Mouse (Mus musculus) neural tube, embryonic 12.5 days (tissue): ENCODE data around the gene Ccl28. TPM values are rescaled to one million over a fixed set of nuclear protein-coding genes. Genes with fewer than 3 reads are reported as not detected.

Experiments
- ATAC-seq: fragments of 200-750 bp; cut with Nextera tagmentation; 2 replicates; pipeline ENCODE4 v1.8.0; 2017; ENCODE audit warnings: low read depth, mild to moderate bottlenecking, moderate TSS enrichment, moderate library complexity; ENCODE audit not compliant: low FRiP score
- H3K27ac ChIP-seq: fragments of 300-500 bp; sonication (generic); 2 replicates; pipeline ENCODE4 v1.5.1; 2016
- H3K27me3 ChIP-seq: fragments of 300-500 bp; sonication (generic); replicated peaks from 2 replicates; pipeline ENCODE4 v1.6.1; 2016; ENCODE audit warnings: mild to moderate bottlenecking
- H3K36me3 ChIP-seq: fragments of 300-500 bp; sonication (generic); 2 replicates; pipeline ENCODE4 v1.6.1; 2016; ENCODE audit warnings: mild to moderate bottlenecking
- H3K4me1 ChIP-seq: fragments of 300-500 bp; sonication (generic); 2 replicates; pipeline ENCODE4 v1.6.1; 2016
- H3K4me2 ChIP-seq: fragments of 300-500 bp; sonication (generic); replicated peaks from 2 replicates; pipeline ENCODE4 v1.6.1; 2016; ENCODE audit warnings: mild to moderate bottlenecking
- H3K4me3 ChIP-seq: fragments of 300-500 bp; sonication (generic); 2 replicates; pipeline ENCODE4 v1.5.1; 2016
- H3K9ac ChIP-seq: fragments of 300-500 bp; sonication (generic); 2 replicates; pipeline ENCODE4 v1.6.1; 2016; ENCODE audit warnings: mild to moderate bottlenecking
- H3K9me3 ChIP-seq: fragments of 300-500 bp; sonication (generic); 2 replicates; pipeline ENCODE4 v1.6.1; 2016; ENCODE audit warnings: mild to moderate bottlenecking
- WGBS: fragments of 180-500 bp; shearing (Covaris S2); methylation state at CpG from one replicate; pipeline ENCODE4 v1.1.7; 2016; 5-methylcytosine and 5-hydroxymethylcytosine counted together
- polyA plus RNA-seq: library from polyadenylated mRNA; unstranded; fragments of >200 nt; fragmentation: Nextera tagmentation; extraction: Ambion mirVana; gene quantifications from 2 replicates; pipeline ENCODE4 v1.2.1, GENCODE M21; 2016

Ccl28 gene
- polyA plus RNA-seq, 1 experiment from 2014 or later, result 0.19 TPM

DNA sequence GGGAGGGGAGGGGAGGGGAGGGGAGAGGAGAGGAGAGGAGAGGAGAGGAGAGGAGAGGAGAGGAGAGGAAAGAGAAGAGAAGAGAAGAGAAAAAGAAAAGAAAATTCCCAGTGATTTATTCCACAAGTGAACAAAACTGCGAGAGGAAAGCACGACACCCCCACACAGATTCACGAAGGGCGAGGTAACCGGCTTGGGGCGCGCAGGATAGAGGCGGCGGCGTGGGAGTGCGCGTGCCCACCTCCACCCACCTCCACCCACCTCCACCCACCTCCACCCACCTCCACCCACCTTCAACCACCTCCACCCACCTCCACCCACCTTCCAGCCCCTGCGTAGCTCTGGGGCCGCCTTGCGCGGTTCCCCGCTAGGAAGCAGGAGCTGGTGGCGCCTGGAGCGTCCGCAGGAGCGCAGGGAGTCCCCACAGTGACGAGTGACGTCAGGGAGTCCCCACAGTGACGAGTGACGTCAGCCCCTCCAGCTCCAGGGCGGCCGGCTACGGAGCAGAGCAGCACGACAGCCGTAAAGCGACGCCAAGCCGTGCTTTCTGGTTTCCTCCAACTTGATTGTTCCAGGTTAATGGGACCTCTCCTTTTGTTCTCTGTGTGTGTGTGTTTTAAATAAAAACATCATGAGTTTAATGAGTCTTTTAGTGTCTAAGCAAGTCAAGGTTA is 8.0 kb downstream of the Ccl28 start:
- Histone ChIP-seq H3K4me2 (peak overlapping the region; percentile 62), H3K9ac (peak overlapping the region; percentile 56), H3K36me3 (no peaks in the 10 kb centered on the region), H3K4me1 (no peaks in the 10 kb centered on the region), H3K4me3 (peak overlapping the region; percentile 52), H3K9me3 (no peaks in the 10 kb centered on the region), H3K27me3 (no peaks in the 10 kb centered on the region), H3K27ac (no peak overlapping the region)
- ATAC-seq, result peak; percentile 95
- 5% methylated on average over 30 of the region's 33 CpGs for WGBS

DNA sequence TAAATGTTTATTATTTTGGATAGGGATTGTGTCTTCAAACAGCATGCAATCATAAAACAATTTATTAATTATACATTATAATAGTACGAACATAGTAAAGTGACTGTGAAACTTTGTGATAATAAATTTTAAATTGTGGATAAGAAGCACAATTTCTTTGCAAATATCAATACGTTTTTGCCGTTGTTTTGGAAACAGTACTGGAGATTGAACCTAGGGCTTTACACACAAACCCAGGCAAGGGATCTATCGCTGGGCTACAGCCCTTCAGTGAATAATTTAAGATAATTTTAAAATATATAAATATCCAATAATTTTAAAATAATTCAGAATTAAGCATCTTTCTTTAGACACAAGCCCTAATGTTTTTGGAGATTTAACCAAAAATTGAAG is 8.5 kb downstream of the Ccl28 start:
- Histone ChIP-seq H3K36me3 (no peaks in the 10 kb centered on the region), H3K4me2 (no peak overlapping the region), H3K9ac (no peak overlapping the region), H3K9me3 (no peaks in the 10 kb centered on the region), H3K27ac (no peak overlapping the region), H3K27me3 (no peaks in the 10 kb centered on the region), H3K4me1 (no peaks in the 10 kb centered on the region), H3K4me3 (no peak overlapping the region)
- WGBS, result 83% methylated on average over 4 of the region's 4 CpGs
- ATAC-seq, result peak; percentile 61

DNA sequence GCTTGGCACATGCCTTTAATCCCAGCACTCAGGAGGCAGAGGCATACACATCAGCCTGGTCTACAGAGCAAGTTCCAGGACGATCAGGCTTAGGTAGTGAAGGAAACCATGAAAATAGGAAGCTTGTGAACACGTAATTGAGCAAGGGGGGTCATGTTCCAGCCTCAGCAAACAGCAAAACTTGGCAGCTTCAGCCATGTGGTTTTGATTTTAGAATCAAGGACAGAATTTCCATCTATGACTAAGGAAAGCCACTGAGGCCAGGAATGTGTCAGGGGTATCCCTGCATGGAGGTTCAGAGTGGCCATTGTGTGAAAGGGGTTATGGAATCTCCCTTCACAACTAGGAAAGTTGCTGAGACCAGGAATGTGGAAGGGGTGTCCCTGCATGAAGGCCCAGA is 11.9 kb downstream of the Ccl28 start:
- Histone ChIP-seq H3K27me3 (no peaks in the 10 kb centered on the region), H3K4me3 (no peak overlapping the region), H3K4me1 (no peaks in the 10 kb centered on the region), H3K27ac (no peak overlapping the region), H3K9ac (no peak overlapping the region), H3K4me2 (no peak overlapping the region), H3K9me3 (no peaks in the 10 kb centered on the region), H3K36me3 (no peaks in the 10 kb centered on the region)
- no peak for ATAC-seq
- WGBS, result 67% methylated on average over 2 of the region's 2 CpGs

DNA sequence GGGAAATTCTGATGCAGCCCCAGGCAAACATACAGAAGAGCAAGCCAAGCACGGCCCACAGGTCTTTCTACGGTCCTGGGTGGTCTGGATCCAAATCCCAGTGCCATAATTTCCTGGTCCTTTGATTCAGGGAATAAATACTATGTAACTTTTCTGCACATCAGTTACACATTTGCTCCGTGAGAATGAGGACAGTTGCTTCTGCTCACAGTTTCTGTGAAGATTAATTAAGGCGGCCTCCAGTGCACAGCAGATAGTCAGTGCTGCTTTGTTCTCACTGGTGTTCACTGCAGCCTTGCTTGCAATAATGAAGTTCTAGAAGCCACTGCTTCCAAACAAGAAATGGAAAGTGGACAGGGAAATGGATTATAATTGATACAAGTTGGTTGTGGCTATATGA is 14.2 kb downstream of the Ccl28 start:
- 83% methylated on average over 4 of the region's 4 CpGs for WGBS
- H3K4me2 ChIP-seq, result no peak overlapping the region
- H3K27ac ChIP-seq, result no peak overlapping the region
- ATAC-seq, result no peak
- no peaks in the 10 kb centered on the region for H3K36me3 ChIP-seq
- H3K9me3 ChIP-seq, result no peaks in the 10 kb centered on the region
- no peaks in the 10 kb centered on the region for H3K4me1 ChIP-seq
- H3K27me3 ChIP-seq, result no peaks in the 10 kb centered on the region
- no peak overlapping the region for H3K9ac ChIP-seq
- no peak overlapping the region for H3K4me3 ChIP-seq

DNA sequence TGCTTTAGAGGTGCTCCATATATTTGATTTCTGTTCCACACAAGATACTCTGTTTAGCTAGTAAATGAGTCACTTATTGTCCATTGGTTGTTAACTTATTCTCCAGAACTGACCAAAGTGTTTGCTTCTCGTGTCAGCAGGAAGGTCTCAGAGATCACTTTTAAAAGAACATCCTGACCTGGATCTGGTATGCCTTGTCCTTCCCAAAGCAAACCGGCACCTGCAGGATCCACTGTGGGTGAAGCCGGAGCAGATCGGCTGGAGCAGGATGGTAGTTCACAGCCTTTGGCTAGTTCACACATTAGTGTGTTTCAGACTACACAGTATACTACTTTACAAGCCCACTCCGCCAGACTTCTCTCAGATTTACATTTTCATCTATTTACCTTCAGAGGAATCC is 14.8 kb downstream of the Ccl28 start:
- no peaks in the 10 kb centered on the region for H3K4me1 ChIP-seq
- H3K27ac ChIP-seq, result no peak overlapping the region
- WGBS, result 84% methylated on average over 5 of the region's 5 CpGs
- no peak overlapping the region for H3K4me2 ChIP-seq
- ATAC-seq, result no peak
- no peaks in the 10 kb centered on the region for H3K27me3 ChIP-seq
- no peak overlapping the region for H3K9ac ChIP-seq
- H3K36me3 ChIP-seq, result no peaks in the 10 kb centered on the region
- no peaks in the 10 kb centered on the region for H3K9me3 ChIP-seq
- H3K4me3 ChIP-seq, result no peak overlapping the region

DNA sequence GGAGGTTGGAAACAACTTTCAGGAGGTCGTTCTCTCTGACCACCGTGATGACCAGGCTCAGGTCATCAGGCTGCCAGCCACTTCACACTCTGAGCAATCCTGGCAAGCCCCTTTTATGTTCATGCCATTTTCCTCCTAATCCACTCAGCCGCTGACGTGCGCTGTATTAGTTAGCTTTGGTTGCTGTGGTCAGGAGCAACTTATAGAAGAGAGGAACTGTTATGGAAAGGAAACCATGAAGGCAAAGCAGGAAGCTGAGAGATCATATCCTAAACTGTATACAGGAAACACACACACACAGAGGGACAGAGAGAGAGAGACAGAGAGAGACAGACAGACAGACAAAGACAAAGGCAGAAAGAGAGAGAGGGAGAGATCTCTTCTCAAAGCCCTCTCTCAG is 15.7 kb downstream of the Ccl28 start:
- no peaks in the 10 kb centered on the region for H3K36me3 ChIP-seq
- 86% methylated on average over 5 of the region's 5 CpGs for WGBS
- ATAC-seq, result no peak

DNA sequence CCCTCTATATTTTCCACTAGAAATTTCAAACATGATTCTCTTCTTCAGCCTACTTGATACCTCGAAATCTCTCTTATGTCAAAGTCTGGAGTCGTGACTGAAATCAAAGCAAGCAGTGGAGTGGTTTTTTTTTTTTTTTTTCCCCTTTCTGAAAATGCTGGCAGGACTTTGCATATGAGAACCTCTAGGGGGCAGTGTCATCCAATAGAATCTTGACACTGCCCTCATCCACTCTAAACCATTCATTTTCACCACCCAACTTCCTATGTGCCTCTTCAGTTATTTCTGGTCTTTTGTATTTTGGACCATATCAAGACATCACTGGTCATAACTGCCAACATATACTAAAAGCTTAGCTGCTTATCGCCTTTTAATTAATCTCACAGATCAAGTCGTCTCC is 16.9 kb downstream of the Ccl28 start:
- no peaks in the 10 kb centered on the region for H3K9me3 ChIP-seq
- H3K27me3 ChIP-seq, result no peaks in the 10 kb centered on the region
- no peaks in the 10 kb centered on the region for H3K4me1 ChIP-seq
- H3K4me3 ChIP-seq, result no peak overlapping the region
- no peak for ATAC-seq
- H3K4me2 ChIP-seq, result no peak overlapping the region
- H3K9ac ChIP-seq, result no peak overlapping the region
- H3K36me3 ChIP-seq, result no peaks in the 10 kb centered on the region
- no peak overlapping the region for H3K27ac ChIP-seq
- WGBS, result 39% methylated on average over 4 of the region's 4 CpGs

More for the DNA sequence above, 15.7 kb downstream of the Ccl28 start:
- Histone ChIP-seq H3K27ac (no peak overlapping the region), H3K27me3 (no peaks in the 10 kb centered on the region), H3K9me3 (no peaks in the 10 kb centered on the region), H3K4me3 (no peak overlapping the region), H3K4me1 (no peaks in the 10 kb centered on the region), H3K4me2 (no peak overlapping the region), H3K9ac (no peak overlapping the region)

DNA sequence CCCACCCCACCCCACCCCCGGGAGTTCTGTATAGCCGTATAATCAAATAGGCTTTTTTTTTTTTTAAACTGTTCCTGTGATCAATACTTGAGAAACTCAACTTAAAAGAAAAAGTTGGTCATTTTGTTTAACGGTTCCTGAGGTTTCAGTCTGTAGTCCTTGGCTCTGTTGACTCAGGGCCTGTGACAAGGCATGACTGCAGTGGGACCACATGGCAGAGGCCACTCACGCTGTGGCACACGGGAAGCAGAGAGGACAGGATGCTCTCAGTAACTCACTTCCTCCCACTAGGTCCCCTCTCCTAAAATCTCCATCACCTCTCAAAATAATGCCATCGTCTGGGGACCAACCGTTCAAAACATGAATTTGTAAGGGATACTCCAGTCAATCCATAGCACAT is 17.5 kb downstream of the Ccl28 start:
- H3K9ac ChIP-seq, result no peak overlapping the region
- no peaks in the 10 kb centered on the region for H3K36me3 ChIP-seq
- no peaks in the 10 kb centered on the region for H3K9me3 ChIP-seq
- no peak for ATAC-seq
- H3K27me3 ChIP-seq, result no peaks in the 10 kb centered on the region
- 79% methylated on average over 7 of the region's 7 CpGs for WGBS
- H3K4me1 ChIP-seq, result no peaks in the 10 kb centered on the region
- H3K27ac ChIP-seq, result no peak overlapping the region
- H3K4me3 ChIP-seq, result no peak overlapping the region
- H3K4me2 ChIP-seq, result no peak overlapping the region

DNA sequence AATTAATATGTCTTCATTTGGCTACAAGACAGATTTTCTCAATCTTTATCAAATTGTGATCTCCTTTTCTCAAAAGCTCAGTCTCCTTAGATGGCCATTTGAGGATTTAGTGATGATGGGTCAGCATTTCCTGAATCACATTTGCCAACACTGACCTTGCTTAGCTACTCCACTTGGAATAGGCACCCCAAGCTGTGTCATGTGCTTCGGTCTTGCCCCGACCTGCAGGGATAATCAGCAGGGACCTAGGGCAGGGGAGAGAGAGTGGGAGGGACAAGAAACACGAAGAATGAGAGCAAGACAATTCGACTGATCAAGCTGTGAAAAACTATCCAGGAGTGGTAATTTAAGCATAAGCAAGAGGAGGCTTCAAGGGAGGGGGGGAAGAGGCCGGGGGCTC is 21.1 kb downstream of the Ccl28 start:
- H3K36me3 ChIP-seq, result no peaks in the 10 kb centered on the region
- H3K4me3 ChIP-seq, result no peak overlapping the region
- H3K9me3 ChIP-seq, result no peaks in the 10 kb centered on the region
- H3K27me3 ChIP-seq, result no peaks in the 10 kb centered on the region
- H3K4me1 ChIP-seq, result no peaks in the 10 kb centered on the region
- ATAC-seq, result no peak
- H3K27ac ChIP-seq, result no peak overlapping the region
- H3K4me2 ChIP-seq, result no peak overlapping the region
- H3K9ac ChIP-seq, result no peak overlapping the region
- 67% methylated on average over 5 of the region's 5 CpGs for WGBS

DNA sequence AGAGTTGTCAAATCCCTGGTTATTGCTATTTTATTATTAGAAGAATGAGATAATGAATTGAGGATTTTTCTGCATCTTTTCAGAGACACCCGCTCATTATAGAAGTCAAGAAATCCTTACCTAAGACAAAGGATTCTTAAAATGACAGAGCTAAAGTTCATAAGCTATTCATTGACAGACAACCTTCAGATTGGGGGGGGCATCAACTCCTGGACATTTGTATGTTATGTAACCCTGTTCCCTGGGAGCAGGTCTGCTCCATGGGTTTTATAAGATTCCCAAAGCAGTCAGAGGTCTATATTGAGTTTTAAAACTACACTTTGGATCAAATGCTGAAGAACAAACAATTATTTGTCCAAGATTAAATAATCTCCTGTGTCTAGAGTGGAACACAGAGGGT is 22.9 kb downstream of the Ccl28 start:
- H3K27me3 ChIP-seq, result no peaks in the 10 kb centered on the region
- H3K36me3 ChIP-seq, result no peaks in the 10 kb centered on the region
- H3K9ac ChIP-seq, result no peak overlapping the region
- no peak overlapping the region for H3K27ac ChIP-seq
- no peak overlapping the region for H3K4me2 ChIP-seq
- WGBS, result 98% methylated on average over 1 of the region's 1 CpGs
- no peaks in the 10 kb centered on the region for H3K9me3 ChIP-seq
- H3K4me1 ChIP-seq, result no peaks in the 10 kb centered on the region
- no peak overlapping the region for H3K4me3 ChIP-seq
- no peak for ATAC-seq

DNA sequence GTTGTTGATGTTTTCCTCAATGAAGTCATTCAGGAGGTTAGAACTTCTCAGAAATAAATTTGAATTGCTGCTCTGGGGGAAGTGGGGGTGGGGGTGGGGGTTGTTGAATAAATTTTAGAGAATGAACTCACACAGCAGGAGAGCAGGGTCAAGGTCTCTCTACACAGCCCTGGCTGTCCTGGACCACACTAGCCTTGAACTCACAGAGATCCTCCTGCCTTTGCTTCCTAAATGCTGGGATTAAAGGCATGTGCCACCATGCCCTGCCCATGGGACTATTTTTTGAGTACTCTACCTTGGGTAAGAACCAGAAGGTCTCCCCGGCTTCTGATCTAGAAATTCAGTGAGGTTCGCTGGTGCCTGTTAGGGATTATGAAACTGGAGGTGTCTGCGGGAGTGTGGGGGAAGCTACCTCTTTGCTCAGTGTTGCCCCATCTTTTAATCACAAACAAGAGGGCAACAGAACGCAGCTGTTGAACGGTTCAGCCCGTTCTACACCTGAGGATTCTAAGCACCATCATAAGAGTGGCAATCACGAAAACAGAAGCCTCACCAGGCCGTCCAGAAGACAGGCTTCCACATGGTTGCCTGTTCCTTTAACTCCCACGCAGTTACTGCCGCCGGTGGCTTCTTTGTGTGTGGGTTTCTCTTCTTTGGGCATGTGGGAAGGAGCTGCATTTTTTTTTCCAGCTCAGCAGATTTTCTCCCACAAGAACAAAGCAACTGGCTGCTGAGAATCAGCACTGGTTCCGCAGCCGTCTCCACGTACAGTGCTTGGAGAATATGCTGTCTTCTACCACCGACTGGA is 25.5 kb downstream of the Ccl28 start:
- Histone ChIP-seq H3K36me3 (no peaks in the 10 kb centered on the region), H3K9me3 (no peaks in the 10 kb centered on the region), H3K4me1 (no peaks in the 10 kb centered on the region), H3K27me3 (no peaks in the 10 kb centered on the region), H3K9ac (no peak overlapping the region), H3K27ac (no peak overlapping the region), H3K4me2 (no peak overlapping the region), H3K4me3 (no peak overlapping the region)
- no peak for ATAC-seq
- 63% methylated on average over 15 of the region's 15 CpGs for WGBS

DNA sequence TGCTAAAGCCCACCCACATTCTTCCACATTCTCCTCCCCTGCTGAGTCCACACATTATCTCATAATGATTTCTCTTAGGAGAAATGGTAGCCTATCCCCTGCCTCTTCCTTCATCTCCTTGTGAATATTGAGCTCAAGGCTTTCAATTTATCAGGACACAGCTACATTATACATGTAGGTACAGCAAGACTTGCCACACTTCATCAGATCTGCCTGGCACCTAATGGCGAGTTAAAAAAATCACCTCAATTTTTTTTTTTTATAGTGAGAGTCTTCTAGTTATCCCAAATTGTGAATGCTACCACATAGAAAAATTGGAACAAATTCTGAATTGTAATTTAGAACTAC is 26.1 kb downstream of the Ccl28 start:
- Histone ChIP-seq H3K27ac (no peak overlapping the region), H3K4me2 (no peak overlapping the region), H3K36me3 (no peaks in the 10 kb centered on the region), H3K9me3 (no peaks in the 10 kb centered on the region), H3K4me1 (no peaks in the 10 kb centered on the region), H3K4me3 (no peak overlapping the region), H3K9ac (no peak overlapping the region), H3K27me3 (no peaks in the 10 kb centered on the region)
- WGBS, result 89% methylated on average over 1 of the region's 1 CpGs
- ATAC-seq, result no peak

DNA sequence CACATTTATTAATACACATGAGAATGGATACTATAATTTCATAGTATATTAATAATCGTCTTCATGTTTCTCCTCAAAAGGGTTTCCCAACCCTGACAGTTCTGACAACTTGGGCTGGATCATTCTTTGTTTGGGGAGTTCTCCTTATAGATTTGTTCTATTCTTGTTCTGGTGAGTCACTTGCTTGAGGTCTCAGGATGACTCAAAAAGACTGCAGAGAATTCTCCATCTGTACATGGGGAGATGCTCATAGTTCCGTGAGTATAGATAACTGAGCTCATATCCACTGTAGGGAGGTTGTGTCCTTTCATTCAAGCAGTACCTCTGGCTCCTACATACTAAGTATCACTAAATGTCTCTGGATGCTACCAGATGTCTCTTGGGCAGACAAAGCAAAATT is 31.1 kb downstream of the Ccl28 start:
- H3K9me3 ChIP-seq, result 0 out of 2 replicates have a peak, but pooled peaks cover 4% of the 10 kb centered on the region
- H3K27me3 ChIP-seq, result no peaks in the 10 kb centered on the region
- 89% methylated on average over 2 of the region's 2 CpGs for WGBS
- H3K4me2 ChIP-seq, result no peak overlapping the region
- H3K27ac ChIP-seq, result no peak overlapping the region
- H3K36me3 ChIP-seq, result no peaks in the 10 kb centered on the region
- no peak for ATAC-seq
- no peak overlapping the region for H3K9ac ChIP-seq
- H3K4me3 ChIP-seq, result no peak overlapping the region
- no peaks in the 10 kb centered on the region for H3K4me1 ChIP-seq
